ENCODE assay signal across 8 mouse cellular contexts in genomic region chr15:78571554-78572269, GRCm38 (mm10). TPM values are rescaled to one million over a fixed set of nuclear protein-coding genes. Genes with fewer than 3 reads are reported as not detected.
DNase-seq lines count a peak whose midpoint lies in the region; ATAC-seq and TF ChIP-seq lines count a peak whose summit lies in the region.

No protein-coding gene starts in this region.

- peak; percentile 78 to 92 for TF ChIP-seq EP300 in MEL (IDR thresholded peaks at IDR 0.05; ENCODE audit: low read depth in 1 of 2, low read length in 2 of 2)

- peaks cover 18% of the 10 kb centered on the region for H3K79me2 ChIP-seq in MEL (ENCODE audit: control insufficient read depth, insufficient read depth, low read length, poor library complexity)

- H3K4me1 ChIP-seq in MEL (ENCODE audit: control insufficient read depth in 1 of 2, insufficient read depth in 2 of 2, low read length in 2 of 2): peaks cover 0 to 24% of the 10 kb centered on the region in 2 experiments; a peak in 3 of 4 replicates
- H3K4me1 ChIP-seq in liver, embryonic 15.5 days (replicated peaks): peaks cover 58% of the 10 kb centered on the region
- H3K4me1 ChIP-seq in spleen, adult 2 months (ENCODE audit: control insufficient read depth, insufficient read depth, insufficient read length): peaks cover 56% of the 10 kb centered on the region
- H3K4me1 ChIP-seq in hindbrain, embryonic 16.5 days (ENCODE audit: control insufficient read depth, insufficient read depth, low read depth, low read length): no peaks in the 10 kb centered on the region

- no peak for TF ChIP-seq RAD21 in MEL (IDR thresholded peaks at IDR 0.05; ENCODE audit: low read depth, low read length)

- H3K4me3 ChIP-seq in MEL (ENCODE audit: control insufficient read depth in 1 of 2, insufficient read depth in 1 of 2, low read depth in 2 of 2, low read length in 2 of 2): peak overlapping the region; percentile 71 to 75
- H3K4me3 ChIP-seq in liver, embryonic 15.5 days (replicated peaks): peak overlapping the region; percentile 60
- peak overlapping the region; percentile 96 for H3K4me3 ChIP-seq in spleen, adult 2 months (ENCODE audit: extremely low read depth, insufficient read depth, insufficient read length)
- H3K4me3 ChIP-seq in hindbrain, embryonic 16.5 days (ENCODE audit: low read length): no peak overlapping the region

- H3K27me3 ChIP-seq in MEL (ENCODE audit: control insufficient read depth in 1 of 2, insufficient read depth in 2 of 2, low read length in 2 of 2): no peaks in the 10 kb centered on the region
- no peaks in the 10 kb centered on the region for H3K27me3 ChIP-seq in liver, embryonic 15.5 days
- no peaks in the 10 kb centered on the region for H3K27me3 ChIP-seq in spleen, adult 2 months (ENCODE audit: control insufficient read depth, insufficient read depth, low read length)
- no peaks in the 10 kb centered on the region for H3K27me3 ChIP-seq in hindbrain, embryonic 16.5 days (replicated peaks; ENCODE audit: control insufficient read depth, insufficient read depth, low read length)

- no peak for TF ChIP-seq CTCF in MEL (IDR thresholded peaks at IDR 0.05 in 2 of 3, conservative IDR thresholded peaks at IDR 0.05 in 1 of 3; ENCODE audit: control insufficient read depth in 1 of 3, insufficient read depth in 1 of 3, low read depth in 2 of 3, low read length in 3 of 3, poor library complexity in 1 of 3, severe bottlenecking in 1 of 3)
- no peak for TF ChIP-seq CTCF in spleen, adult 2 months (IDR thresholded peaks at IDR 0.05; ENCODE audit: extremely low read depth, insufficient read depth, insufficient read length, insufficient replicate concordance)

- H3K36me3 ChIP-seq in MEL (ENCODE audit: control insufficient read depth in 1 of 2, insufficient read depth in 2 of 2, low read length in 2 of 2): peaks cover 8 to 13% of the 10 kb centered on the region in 2 experiments; a peak in 3 of 4 replicates
- peaks cover 26% of the 10 kb centered on the region for H3K36me3 ChIP-seq in liver, embryonic 15.5 days (replicated peaks)
- H3K36me3 ChIP-seq in spleen, adult 2 months (ENCODE audit: control insufficient read depth, insufficient read depth, low read length): peaks cover 37% of the 10 kb centered on the region
- H3K36me3 ChIP-seq in hindbrain, embryonic 16.5 days (ENCODE audit: control insufficient read depth, insufficient read depth, low read length): no peaks in the 10 kb centered on the region

- H3K27ac ChIP-seq in MEL (ENCODE audit: control insufficient read depth, low read depth, low read length): peak overlapping the region; percentile 84
- H3K27ac ChIP-seq in liver, embryonic 15.5 days (replicated peaks): peak overlapping the region; percentile 93
- H3K27ac ChIP-seq in spleen, adult 2 months (ENCODE audit: insufficient read depth, low read length): peak overlapping the region; percentile 97
- no peak overlapping the region for H3K27ac ChIP-seq in hindbrain, embryonic 16.5 days (ENCODE audit: low read depth, low read length)

- ATAC-seq in erythroblast, adult 5-6 weeks (replicated peaks; ENCODE audit: low FRiP score, poor library complexity, severe bottlenecking): peak; percentile 88
- ATAC-seq in liver, embryonic 15.5 days (ENCODE audit: insufficient read depth): peak; percentile 90
- no peak for ATAC-seq in hindbrain, embryonic 16.5 days

- peak; percentile 37 to 72; a peak in 3 of 4 replicates for TF ChIP-seq POLR2A in MEL (IDR thresholded peaks at IDR 0.05; ENCODE audit: control insufficient read depth in 1 of 2, insufficient read depth in 1 of 2, low read depth in 1 of 2, low read length in 2 of 2, poor library complexity in 1 of 2)
- TF ChIP-seq POLR2A in spleen, adult 2 months (IDR thresholded peaks at IDR 0.05; ENCODE audit: low read depth, low read length): peak; percentile 99

- 2% methylated on average over 16 of the region's 16 CpGs for WGBS in liver, embryonic 15.5 days (ENCODE audit: insufficient replicate concordance)
- WGBS in spleen, adult 2 months: 3% methylated on average over 16 of the region's 16 CpGs
- 76% methylated on average over 16 of the region's 16 CpGs for WGBS in hindbrain, embryonic 16.5 days

- H3K4me2 ChIP-seq in liver, embryonic 15.5 days: peak overlapping the region; percentile 69
- no peak overlapping the region for H3K4me2 ChIP-seq in hindbrain, embryonic 16.5 days (ENCODE audit: low read length)

- peak overlapping the region; percentile 68 for H3K9ac ChIP-seq in MEL (ENCODE audit: control insufficient read depth, low read depth, low read length, poor library complexity, severe bottlenecking)
- H3K9ac ChIP-seq in liver, embryonic 15.5 days: peak overlapping the region; percentile 59
- H3K9ac ChIP-seq in hindbrain, embryonic 16.5 days (ENCODE audit: low read depth, low read length): no peak overlapping the region

- H3K9me3 ChIP-seq in MEL (replicated peaks; ENCODE audit: insufficient read depth, low read length): no peaks in the 10 kb centered on the region
- no peaks in the 10 kb centered on the region for H3K9me3 ChIP-seq in liver, embryonic 15.5 days (replicated peaks)
- no peaks in the 10 kb centered on the region for H3K9me3 ChIP-seq in hindbrain, embryonic 16.5 days (ENCODE audit: control insufficient read depth, low read length)

- peak; percentile 95 for DNase-seq in MEL (ENCODE audit: low read depth, low spot score)
- peak; percentile 65 to 88 for DNase-seq in spleen, adult 2 months (ENCODE audit: low read depth in 1 of 2, low spot score in 2 of 2)
- DNase-seq in cerebellum, postnatal 14 days: no peak
- DNase-seq in kidney, postnatal 14 days: no peak
- no peak for DNase-seq in urinary bladder, adult 2 months (ENCODE audit: low spot score)

TF ChIP-seq in MEL, 35 proteins besides CTCF, POLR2A, EP300 and RAD21 (continues in another document):
- no peak for TF ChIP-seq CHD1 (IDR thresholded peaks at IDR 0.05; ENCODE audit: low read depth, low read length)
- TF ChIP-seq MAX (IDR thresholded peaks at IDR 0.05; ENCODE audit: low read length): no peak; the same call in 1 of the 2 replicates
- no peak for TF ChIP-seq KAT2A (conservative IDR thresholded peaks at IDR 0.05; ENCODE audit: low read depth, low read length)
- no peak for TF ChIP-seq USF2 (IDR thresholded peaks at IDR 0.05; ENCODE audit: borderline replicate concordance in 1 of 2, insufficient read depth in 1 of 2, low read depth in 1 of 2, low read length in 2 of 2)
- TF ChIP-seq MYB (IDR thresholded peaks at IDR 0.05; ENCODE audit: low read depth, low read length): no peak
- TF ChIP-seq SIN3A (IDR thresholded peaks at IDR 0.05; ENCODE audit: low read length): peak; percentile 91
- peak; percentile 49; the same call in 1 of the 2 replicates for TF ChIP-seq USF1 (IDR thresholded peaks at IDR 0.05; ENCODE audit: low read depth, low read length)
- no peak for TF ChIP-seq MAFK (IDR thresholded peaks at IDR 0.05; ENCODE audit: borderline replicate concordance, low read depth, low read length)
- TF ChIP-seq GATA1 (IDR thresholded peaks at IDR 0.05; ENCODE audit: low read depth, low read length): peak; percentile 83
- TF ChIP-seq MYC (IDR thresholded peaks at IDR 0.05; ENCODE audit: low read depth, low read length): no peak

RNA-seq across cellular contexts. Expression of gene Rac2, which starts 0.9 kb away (rescaled TPM):
- total RNA-seq in MEL (2012; rRNA removed): 257 and 268 TPM in 2 replicates
- 100 to 1,000 TPM; 772 to 881 TPM for polyA plus RNA-seq in MEL (2012; ENCODE audit: insufficient read depth in 1 of 2, insufficient read length in 2 of 2, low read depth in 1 of 2, low replicate concordance in 2 of 2, missing spikeins in 1 of 2)
- 142 and 153 TPM in 2 replicates for total RNA-seq in erythroblast, adult 5-6 weeks (2015; ENCODE audit: low replicate concordance)
- total RNA-seq in erythroblast, adult 5-6 weeks (2017; ENCODE audit: low replicate concordance): 34.3 and 78.9 TPM in 2 replicates
- polyA plus RNA-seq in liver, embryonic 15.5 days (2015; fragmentation: Nextera tagmentation; extraction: Ambion mirVana): 123 and 130 TPM in 2 replicates
- polyA plus RNA-seq in spleen, adult 2 months (2012; rRNA removed): 1,941 and 2,027 TPM in 2 replicates
- 4.0 and 5.7 TPM in 2 replicates for polyA plus RNA-seq in hindbrain, embryonic 16.5 days (2015; fragmentation: Nextera tagmentation; extraction: Ambion mirVana)
- polyA plus RNA-seq in urinary bladder, adult 2 months (2012; rRNA removed): 13.8 and 15.0 TPM in 2 replicates

RNA-seq across cellular contexts. Expression of gene Cyth4, which starts 25.1 kb away (rescaled TPM):
- 8.7 and 9.2 TPM in 2 replicates for total RNA-seq in MEL (2012; rRNA removed)
- 10 to 100 TPM in 1 of 2 experiments, not detected in 1; 23.5 TPM for polyA plus RNA-seq in MEL (2012; ENCODE audit: insufficient read depth in 1 of 2, insufficient read length in 2 of 2, low read depth in 1 of 2, low replicate concordance in 2 of 2, missing spikeins in 1 of 2)
- 17.1 and 19.4 TPM in 2 replicates for total RNA-seq in erythroblast, adult 5-6 weeks (2015; ENCODE audit: low replicate concordance)
- total RNA-seq in erythroblast, adult 5-6 weeks (2017; ENCODE audit: low replicate concordance): 18.1 and 20.1 TPM in 2 replicates
- polyA plus RNA-seq in liver, embryonic 15.5 days (2015; fragmentation: Nextera tagmentation; extraction: Ambion mirVana): 13.5 and 14.7 TPM in 2 replicates
- polyA plus RNA-seq in spleen, adult 2 months (2012; rRNA removed): 136 and 148 TPM in 2 replicates
- 6.2 and 6.4 TPM in 2 replicates for polyA plus RNA-seq in hindbrain, embryonic 16.5 days (2015; fragmentation: Nextera tagmentation; extraction: Ambion mirVana)
- polyA plus RNA-seq in urinary bladder, adult 2 months (2012; rRNA removed): 17.5 and 18.3 TPM in 2 replicates

RNA-seq across cellular contexts. Expression of gene Sstr3, which starts 27.2 kb away (rescaled TPM):
- not detected in 2 replicates for total RNA-seq in MEL (2012; rRNA removed)
- not detected for polyA plus RNA-seq in MEL (2012; ENCODE audit: insufficient read depth in 1 of 2, insufficient read length in 2 of 2, low read depth in 1 of 2, low replicate concordance in 2 of 2, missing spikeins in 1 of 2)
- not detected in 2 replicates for total RNA-seq in erythroblast, adult 5-6 weeks (2015; ENCODE audit: low replicate concordance)
- not detected in 2 replicates for total RNA-seq in erythroblast, adult 5-6 weeks (2017; ENCODE audit: low replicate concordance)
- polyA plus RNA-seq in liver, embryonic 15.5 days (2015; fragmentation: Nextera tagmentation; extraction: Ambion mirVana): not detected in 2 replicates
- polyA plus RNA-seq in spleen, adult 2 months (2012; rRNA removed): 0.26 TPM in 1 of 2 replicates, not detected in the other
- polyA plus RNA-seq in hindbrain, embryonic 16.5 days (2015; fragmentation: Nextera tagmentation; extraction: Ambion mirVana): 0.95 and 1.1 TPM in 2 replicates
- polyA plus RNA-seq in urinary bladder, adult 2 months (2012; rRNA removed): 0.07 and 0.11 TPM in 2 replicates

RNA-seq across cellular contexts. Expression of gene C1qtnf6, which starts 40.5 kb away (rescaled TPM):
- 0.15 and 0.20 TPM in 2 replicates for total RNA-seq in MEL (2012; rRNA removed)
- 1 to 10 TPM in 1 of 2 experiments, not detected in 1; 1.3 TPM for polyA plus RNA-seq in MEL (2012; ENCODE audit: insufficient read depth in 1 of 2, insufficient read length in 2 of 2, low read depth in 1 of 2, low replicate concordance in 2 of 2, missing spikeins in 1 of 2)
- not detected in 2 replicates for total RNA-seq in erythroblast, adult 5-6 weeks (2015; ENCODE audit: low replicate concordance)
- 0.28 and 0.43 TPM in 2 replicates for total RNA-seq in erythroblast, adult 5-6 weeks (2017; ENCODE audit: low replicate concordance)
- polyA plus RNA-seq in liver, embryonic 15.5 days (2015; fragmentation: Nextera tagmentation; extraction: Ambion mirVana): 3.8 and 4.4 TPM in 2 replicates
- polyA plus RNA-seq in spleen, adult 2 months (2012; rRNA removed): 22.9 and 23.6 TPM in 2 replicates
- polyA plus RNA-seq in hindbrain, embryonic 16.5 days (2015; fragmentation: Nextera tagmentation; extraction: Ambion mirVana): 9.9 and 11.6 TPM in 2 replicates
- 29.8 and 36.9 TPM in 2 replicates for polyA plus RNA-seq in urinary bladder, adult 2 months (2012; rRNA removed)

Comparison
In these comparisons a context has a peak if more than half of its experiments do, and no peak if none do; other contexts are left out.
1. DNase-seq: peak in MEL (single experiment) and spleen, adult 2 months (2 of 2); none in cerebellum, postnatal 14 days (0 of 2), kidney, postnatal 14 days (single experiment) and urinary bladder, adult 2 months (single experiment).